17 mouse cellular contexts compared by ENCODE assay signal in genomic region chr9:43532187-43532586, GRCm38 (mm10).
"Had no signal": no experiment of that assay in that cellular context is flagged by ENCODE, and none has a peak within 500 bp of the region (broad histone marks: within the 10 kb centered on the region; RNA-seq: fewer than 3 reads in every experiment).

No protein-coding gene starts in this region.

- ATAC-seq: hindbrain, postnatal 0 days; intestine, embryonic 16.5 days; liver, embryonic 12.5 days had no signal

- DNase-seq: gastrocnemius, postnatal 14 days; gastrocnemius, postnatal 36 days; heart, adult 11 months; heart, adult 2 months; heart, postnatal 14 days; heart, postnatal 36 days; kidney, adult 11 months; kidney, adult 2 months; kidney, adult 9 months; kidney, postnatal 14 days; kidney, postnatal 36 days; layer of hippocampus, adult 9-11 months; layer of hippocampus, postnatal 36 days; left cerebral cortex, postnatal 4 days had no signal
